Mouse (Mus musculus): Measurements from ENCODE around the gene Ccdc116.

DNA sequence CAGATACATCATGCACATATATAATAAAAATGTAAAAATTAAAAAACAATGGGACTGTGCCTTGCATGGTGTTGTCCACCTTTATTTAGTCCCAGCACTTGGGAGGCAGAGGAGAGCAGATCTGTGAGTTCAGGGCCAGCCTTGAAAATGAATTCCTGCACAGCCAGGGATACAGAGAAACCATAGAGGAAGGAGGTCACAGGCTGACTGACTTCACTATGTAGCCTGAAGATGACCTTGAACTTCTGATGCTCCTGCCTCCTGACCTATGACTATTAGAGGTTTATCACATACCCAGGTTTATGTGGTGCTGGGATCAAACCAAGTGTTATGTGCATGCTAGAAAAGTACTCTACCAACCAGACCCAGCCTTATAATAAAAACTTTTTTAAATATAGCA, 38.4 kb upstream of the Ccdc116 start:
- TF ChIP-seq CTCF (IDR thresholded peaks at IDR 0.05; ENCODE audit: extremely low read depth, insufficient read depth, low read length) (no peak), POLR2A (IDR thresholded peaks at IDR 0.05; ENCODE audit: extremely low read depth, insufficient read depth, low read length) (no peak)

All from cortical plate, adult 2 months (tissue).